ENCODE assay signal across 8 mouse cellular contexts in the genomic region with DNA sequence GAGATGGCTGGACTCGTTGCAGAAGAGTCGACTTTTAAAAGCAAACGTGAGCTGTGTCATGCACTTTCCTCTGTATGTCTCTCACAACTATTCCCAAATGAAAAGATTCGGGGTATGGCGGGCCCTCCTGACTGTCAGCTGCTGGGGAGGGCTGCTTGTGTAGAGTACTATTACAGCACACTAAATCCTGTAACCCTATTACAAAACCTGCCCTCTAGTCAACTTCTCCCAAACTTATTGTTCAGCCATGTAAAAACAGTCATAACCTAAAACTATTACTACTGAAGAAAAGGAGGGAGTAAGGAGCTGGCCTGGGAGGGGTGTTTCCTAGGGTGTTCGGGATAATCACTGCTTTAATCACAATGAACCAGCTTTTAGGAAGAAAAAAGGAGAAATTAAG. TPM values are rescaled to one million over a fixed set of nuclear protein-coding genes. Genes with fewer than 3 reads are reported as not detected.
A peak's percentile ranks its signal among the peaks of the same experiment; 100 is the strongest.
DNase-seq lines count a peak whose midpoint lies in the region; ATAC-seq and TF ChIP-seq lines count a peak whose summit lies in the region.
"Had no signal": no experiment of that assay in that cellular context is flagged by ENCODE, and none has a peak within 500 bp of the region (broad histone marks: within the 10 kb centered on the region; RNA-seq: fewer than 3 reads in every experiment).

No protein-coding gene starts in this region.

- H3K4me3 ChIP-seq in layer of hippocampus, adult 2 months = peak overlapping the region; percentile 64
- peak overlapping the region; percentile 30 for H3K4me3 ChIP-seq in forebrain, embryonic 16.5 days (replicated peaks; ENCODE audit: low read length)
- peak overlapping the region; percentile 19 for H3K4me3 ChIP-seq in limb, embryonic 15.5 days
- H3K4me3 ChIP-seq in olfactory bulb, adult 2 months (ENCODE audit: insufficient read depth, low read depth, low read length) = peak overlapping the region; percentile 57

- H3K9me3 ChIP-seq in forebrain, embryonic 16.5 days (ENCODE audit: control insufficient read depth, low read length) = no peaks in the 10 kb centered on the region
- no peaks in the 10 kb centered on the region for H3K9me3 ChIP-seq in limb, embryonic 15.5 days

- no peak for ATAC-seq in forebrain, embryonic 16.5 days
- no peak for ATAC-seq in limb, embryonic 15.5 days (ENCODE audit: insufficient number of reproducible peaks, low FRiP score, low TSS enrichment, low read depth)

- H3K36me3 ChIP-seq in forebrain, embryonic 16.5 days (ENCODE audit: control insufficient read depth, insufficient read depth) = no peaks in the 10 kb centered on the region
- H3K36me3 ChIP-seq in limb, embryonic 15.5 days = no peaks in the 10 kb centered on the region

- no peaks in the 10 kb centered on the region for H3K27me3 ChIP-seq in forebrain, embryonic 16.5 days (replicated peaks; ENCODE audit: control insufficient read depth, insufficient read depth, low read length)
- peaks cover 61% of the 10 kb centered on the region for H3K27me3 ChIP-seq in limb, embryonic 15.5 days

- H3K27ac ChIP-seq in layer of hippocampus, adult 2 months = peak overlapping the region; percentile 93
- H3K27ac ChIP-seq in forebrain, embryonic 16.5 days (ENCODE audit: low read length) = no peak overlapping the region
- 0 out of 2 replicates have a peak overlapping the region, but pooled peaks have one; percentile 4 for H3K27ac ChIP-seq in limb, embryonic 15.5 days
- peak overlapping the region; percentile 97 for H3K27ac ChIP-seq in olfactory bulb, adult 2 months (ENCODE audit: insufficient read depth, low read depth, low read length)

- H3K4me1 ChIP-seq in forebrain, embryonic 16.5 days (replicated peaks; ENCODE audit: control insufficient read depth, insufficient read depth, low read length) = peaks cover 61% of the 10 kb centered on the region
- H3K4me1 ChIP-seq in limb, embryonic 15.5 days = peaks cover 38% of the 10 kb centered on the region
- H3K4me1 ChIP-seq in olfactory bulb, adult 2 months (ENCODE audit: control insufficient read depth, insufficient read depth, low read length) = peaks cover 3% of the 10 kb centered on the region

- TF ChIP-seq CTCF in layer of hippocampus, adult 2 months (conservative IDR thresholded peaks at IDR 0.05) = no peak
- no peak for TF ChIP-seq CTCF in olfactory bulb, adult 2 months (IDR thresholded peaks at IDR 0.05; ENCODE audit: insufficient read depth, low read depth, low read length)

- DNase-seq in layer of hippocampus, adult 2 months (ENCODE audit: low spot score in 2 of 2) = no peak
- no peak for DNase-seq in layer of hippocampus, postnatal 10 days (ENCODE audit: low spot score in 2 of 2)
- DNase-seq in left cerebral cortex, postnatal 36 days (ENCODE audit: low spot score in 2 of 2) = no peak
- no peak for DNase-seq in gastrocnemius, adult 8-10 months (ENCODE audit: low spot score in 2 of 2)
- DNase-seq: thymus, postnatal 25 days had no signal

- 8% methylated on average over 6 of the region's 6 CpGs for WGBS in forebrain, embryonic 16.5 days
- WGBS in limb, embryonic 15.5 days = 23% methylated on average over 6 of the region's 6 CpGs
- 22% methylated on average over 6 of the region's 6 CpGs for WGBS in olfactory bulb, adult 2 months

- peak overlapping the region; percentile 45; the same call in 1 of the 2 replicates for H3K9ac ChIP-seq in forebrain, embryonic 16.5 days (replicated peaks; ENCODE audit: low read depth, low read length)
- H3K9ac ChIP-seq in limb, embryonic 15.5 days = peak overlapping the region; percentile 14; the same call in 1 of the 2 replicates

- TF ChIP-seq POLR2A in olfactory bulb, adult 2 months (IDR thresholded peaks at IDR 0.05; ENCODE audit: insufficient read depth, low read depth, low read length) = no peak

- H3K4me2 ChIP-seq in forebrain, embryonic 16.5 days (ENCODE audit: low read length) = peak overlapping the region; percentile 51
- peak overlapping the region; percentile 30 for H3K4me2 ChIP-seq in limb, embryonic 15.5 days

- intact Hi-C loops in left cerebral cortex, postnatal 36 days (cut with DNase I) = loop anchor here (5.0 kb wide), 3 partner anchors 272 to 742 kb away; no protein-coding TSS in a partner anchor

RNA-seq across cellular contexts. Expression of gene Sall1, which starts 4.1 kb away (rescaled TPM):
- 10 to 100 TPM; 12.9 to 13.7 TPM for total RNA-seq in layer of hippocampus, adult 2 months (2021)
- total RNA-seq in layer of hippocampus, postnatal 10 days (2021) = 10 to 100 TPM; 15.4 to 16.2 TPM
- 12.5 and 14.6 TPM in 2 replicates for polyA plus RNA-seq in forebrain, embryonic 16.5 days (2015; fragmentation: Nextera tagmentation; extraction: Ambion mirVana)
- polyA plus RNA-seq in limb, embryonic 15.5 days (2015; fragmentation: Nextera tagmentation; extraction: Ambion mirVana) = 4.5 and 6.0 TPM in 2 replicates
- not detected in 2 replicates for polyA plus RNA-seq in olfactory bulb, adult 2 months (2012; ENCODE audit: insufficient read depth, insufficient read length, low replicate concordance, missing spikeins)
- 10 to 100 TPM; 12.0 to 14.1 TPM for total RNA-seq in left cerebral cortex, postnatal 36 days (2021)
- not detected for total RNA-seq in gastrocnemius, adult 8-10 months (2022)

Comparison
In these comparisons a context has a peak if more than half of its experiments do, and no peak if none do; other contexts are left out.
1. RNA of gene Sall1, which starts 4.1 kb away (total RNA-seq): 15.4 to 16.2 TPM in layer of hippocampus, postnatal 10 days, 12.0 to 14.1 TPM in left cerebral cortex, postnatal 36 days and 12.9 to 13.7 TPM in layer of hippocampus, adult 2 months; not detected in gastrocnemius, adult 8-10 months; every median in the first group is over 10 times any median in the second.
2. Peak in every context shown above with its lines, with median percentiles within 50 percentile points of each other: H3K4me3 ChIP-seq.